Mouse (Mus musculus): ENCODE data around the gene Ccn1. TPM values are rescaled to one million over a fixed set of nuclear protein-coding genes. Genes with fewer than 3 reads are reported as not detected.
A peak's percentile ranks its signal among the peaks of the same experiment; 100 is the strongest.

The Ccn1 gene
- polyA plus RNA-seq, 1 experiment from 2014 or later = 62.1 TPM

- Histone ChIP-seq H3K9me3 (no peaks in the 10 kb centered on the region), H3K27me3 (replicated peaks) (no peaks in the 10 kb centered on the region), H3K4me3 (no peak overlapping the region), H3K4me2 (peak overlapping the region; percentile 37; the same call in 1 of the 2 replicates), H3K36me3 (peaks cover 7% of the 10 kb centered on the region), H3K9ac (no peak overlapping the region), H3K4me1 (peaks cover 26% of the 10 kb centered on the region), H3K27ac (replicated peaks) (peak overlapping the region; percentile 76)
- WGBS = 28% methylated on average over 2 of the region's 2 CpGs
- ATAC-seq (ENCODE audit: extremely low read depth, insufficient number of reproducible peaks, low FRiP score, low TSS enrichment) = no peak; the same call in 1 of the 2 replicates
Measured at GRCm38 (mm10) chr3:145674815-145675214, 25.0 kb upstream of the Ccn1 start.

- 85% methylated on average over 4 of the region's 4 CpGs for WGBS
- H3K9me3 ChIP-seq = no peaks in the 10 kb centered on the region
Measured at GRCm38 (mm10) chr3:145666383-145666782, 16.6 kb upstream of the Ccn1 start.

GRCm38 (mm10) chr3:145656993-145657713 is 7.4 kb upstream of the Ccn1 start:
- Histone ChIP-seq H3K4me1 (peaks cover 34% of the 10 kb centered on the region), H3K9ac (no peak overlapping the region), H3K9me3 (no peaks in the 10 kb centered on the region), H3K4me3 (no peak overlapping the region), H3K27ac (replicated peaks) (no peak overlapping the region), H3K27me3 (replicated peaks) (no peaks in the 10 kb centered on the region), H3K4me2 (no peak overlapping the region), H3K36me3 (peaks cover 7% of the 10 kb centered on the region)
- WGBS = 63% methylated on average over 14 of the region's 14 CpGs
- no peak for ATAC-seq (ENCODE audit: extremely low read depth, insufficient number of reproducible peaks, low FRiP score, low TSS enrichment)

More at GRCm38 (mm10) chr3:145666383-145666782, 16.6 kb upstream of the Ccn1 start:
- Histone ChIP-seq H3K4me2 (no peak overlapping the region), H3K27me3 (replicated peaks) (no peaks in the 10 kb centered on the region), H3K27ac (replicated peaks) (no peak overlapping the region), H3K36me3 (peaks cover 8% of the 10 kb centered on the region), H3K4me3 (no peak overlapping the region), H3K4me1 (0 out of 2 replicates have a peak, but pooled peaks cover 3% of the 10 kb centered on the region), H3K9ac (no peak overlapping the region)
- ATAC-seq (ENCODE audit: extremely low read depth, insufficient number of reproducible peaks, low FRiP score, low TSS enrichment) = no peak

GRCm38 (mm10) chr3:145654944-145655343 is 5.2 kb upstream of the Ccn1 start:
- peaks cover 7% of the 10 kb centered on the region for H3K36me3 ChIP-seq
- no peak for ATAC-seq (ENCODE audit: extremely low read depth, insufficient number of reproducible peaks, low FRiP score, low TSS enrichment)
- no peak overlapping the region for H3K4me3 ChIP-seq
- no peaks in the 10 kb centered on the region for H3K27me3 ChIP-seq (replicated peaks)
- no peaks in the 10 kb centered on the region for H3K9me3 ChIP-seq
- peaks cover 54% of the 10 kb centered on the region for H3K4me1 ChIP-seq
- H3K27ac ChIP-seq (replicated peaks) = peak overlapping the region; percentile 17; the same call in 1 of the 2 replicates
- WGBS = 63% methylated on average over 6 of the region's 6 CpGs
- H3K9ac ChIP-seq = no peak overlapping the region; the same call in 1 of the 2 replicates
- H3K4me2 ChIP-seq = no peak overlapping the region

GRCm38 (mm10) chr3:145654028-145654427 is 4.2 kb upstream of the Ccn1 start:
- Histone ChIP-seq H3K9me3 (no peaks in the 10 kb centered on the region), H3K36me3 (peaks cover 7% of the 10 kb centered on the region), H3K4me3 (no peak overlapping the region), H3K4me1 (peaks cover 51% of the 10 kb centered on the region), H3K27ac (replicated peaks) (peak overlapping the region; percentile 96; the same call in 1 of the 2 replicates), H3K4me2 (peak overlapping the region; percentile 86), H3K27me3 (replicated peaks) (no peaks in the 10 kb centered on the region), H3K9ac (peak overlapping the region; percentile 41; the same call in 1 of the 2 replicates)
- no peak for ATAC-seq (ENCODE audit: extremely low read depth, insufficient number of reproducible peaks, low FRiP score, low TSS enrichment)
- WGBS = 58% methylated on average over 9 of the region's 9 CpGs

GRCm38 (mm10) chr3:145653191-145653940 is 3.6 kb upstream of the Ccn1 start:
- WGBS = under 1% methylated on average over 47 of the region's 53 CpGs
- Histone ChIP-seq H3K9ac (peak overlapping the region; percentile 98), H3K27me3 (replicated peaks) (no peaks in the 10 kb centered on the region), H3K9me3 (no peaks in the 10 kb centered on the region), H3K4me3 (peak overlapping the region; percentile 88), H3K4me1 (peaks cover 54% of the 10 kb centered on the region), H3K4me2 (peak overlapping the region; percentile 86), H3K27ac (replicated peaks) (peak overlapping the region; percentile 96), H3K36me3 (peaks cover 9% of the 10 kb centered on the region)
- peak; percentile 56; the same call in 1 of the 2 replicates for ATAC-seq (ENCODE audit: extremely low read depth, insufficient number of reproducible peaks, low FRiP score, low TSS enrichment)

GRCm38 (mm10) chr3:145652322-145653131 is 2.7 kb upstream of the Ccn1 start:
- peak overlapping the region; percentile 86 for H3K4me2 ChIP-seq
- no peaks in the 10 kb centered on the region for H3K9me3 ChIP-seq
- ATAC-seq (ENCODE audit: extremely low read depth, insufficient number of reproducible peaks, low FRiP score, low TSS enrichment) = no peak
- H3K27ac ChIP-seq (replicated peaks) = peak overlapping the region; percentile 96
- peak overlapping the region; percentile 88 for H3K4me3 ChIP-seq
- H3K4me1 ChIP-seq = peaks cover 62% of the 10 kb centered on the region
- H3K36me3 ChIP-seq = peaks cover 18% of the 10 kb centered on the region
- no peaks in the 10 kb centered on the region for H3K27me3 ChIP-seq (replicated peaks)
- H3K9ac ChIP-seq = peak overlapping the region; percentile 98
- 6% methylated on average over 20 of the region's 20 CpGs for WGBS

- ATAC-seq (ENCODE audit: extremely low read depth, insufficient number of reproducible peaks, low FRiP score, low TSS enrichment) = no peak
- H3K4me3 ChIP-seq = peak overlapping the region; percentile 88
- H3K27me3 ChIP-seq (replicated peaks) = no peaks in the 10 kb centered on the region
- H3K9ac ChIP-seq = peak overlapping the region; percentile 98
- H3K4me1 ChIP-seq = peaks cover 62% of the 10 kb centered on the region
- H3K4me2 ChIP-seq = peak overlapping the region; percentile 86
- peak overlapping the region; percentile 96 for H3K27ac ChIP-seq (replicated peaks)
- 3% methylated on average over 10 of the region's 10 CpGs for WGBS
- H3K9me3 ChIP-seq = no peaks in the 10 kb centered on the region
- peaks cover 24% of the 10 kb centered on the region for H3K36me3 ChIP-seq
Measured at GRCm38 (mm10) chr3:145651978-145652321, 2.2 kb upstream of the Ccn1 start.

- Histone ChIP-seq H3K27me3 (replicated peaks) (no peaks in the 10 kb centered on the region), H3K9me3 (no peaks in the 10 kb centered on the region), H3K9ac (peak overlapping the region; percentile 98), H3K4me3 (peak overlapping the region; percentile 88), H3K4me2 (peak overlapping the region; percentile 86), H3K36me3 (peaks cover 24% of the 10 kb centered on the region), H3K27ac (replicated peaks) (peak overlapping the region; percentile 96), H3K4me1 (peaks cover 66% of the 10 kb centered on the region)
- 5% methylated on average over 19 of the region's 19 CpGs for WGBS
- ATAC-seq (ENCODE audit: extremely low read depth, insufficient number of reproducible peaks, low FRiP score, low TSS enrichment) = no peak
Measured at GRCm38 (mm10) chr3:145651029-145651977, 1.5 kb upstream of the Ccn1 start.

- no peak for ATAC-seq (ENCODE audit: extremely low read depth, insufficient number of reproducible peaks, low FRiP score, low TSS enrichment)
- WGBS = under 1% methylated on average over 18 of the region's 18 CpGs
- H3K4me1 ChIP-seq = peaks cover 71% of the 10 kb centered on the region
Measured at GRCm38 (mm10) chr3:145650298-145651011, 674 bp upstream of the Ccn1 start.

More at GRCm38 (mm10) chr3:145650298-145651011, 674 bp upstream of the Ccn1 start:
- peak overlapping the region; percentile 88 for H3K4me3 ChIP-seq
- peak overlapping the region; percentile 98 for H3K9ac ChIP-seq
- H3K9me3 ChIP-seq = no peaks in the 10 kb centered on the region
- peak overlapping the region; percentile 96 for H3K27ac ChIP-seq (replicated peaks)
- H3K27me3 ChIP-seq (replicated peaks) = no peaks in the 10 kb centered on the region
- H3K4me2 ChIP-seq = peak overlapping the region; percentile 86
- H3K36me3 ChIP-seq = peaks cover 17% of the 10 kb centered on the region

Measured in heart, embryonic 13.5 days (tissue).